Mouse (Mus musculus): ENCODE data around the gene Fabp1. TPM values are rescaled to one million over a fixed set of nuclear protein-coding genes. Genes with fewer than 3 reads are reported as not detected.

Fabp1 gene
- total and polyA plus RNA-seq, 3 experiments = not detected

DNA sequence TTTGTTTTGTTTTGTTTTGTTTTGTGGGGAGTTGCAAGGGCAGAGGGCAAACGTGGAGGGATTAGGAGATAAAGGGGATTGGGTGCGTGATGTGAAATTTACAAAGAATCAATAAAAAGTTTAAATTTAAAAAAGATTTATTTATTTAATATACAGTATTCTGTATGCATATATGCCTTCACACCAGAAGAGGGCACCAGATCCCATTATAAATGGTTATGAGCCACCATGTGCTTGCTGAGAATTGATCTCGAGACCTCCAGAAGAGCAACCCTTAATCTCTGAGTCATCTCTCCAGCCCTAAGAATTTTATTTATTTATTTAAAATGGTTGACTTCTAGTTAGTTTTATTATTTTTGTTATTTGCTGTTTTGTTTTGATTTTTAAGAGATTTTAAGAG, 43.6 kb downstream of the Fabp1 start:
- Histone ChIP-seq H3K9me3 (replicated peaks; ENCODE audit: insufficient read depth, low read length) (no peaks in the 10 kb centered on the region), H3K27me3 (ENCODE audit: control insufficient read depth in 1 of 2, insufficient read depth in 2 of 2, low read length in 2 of 2) (peaks cover 0 to 3% of the 10 kb centered on the region in 2 experiments; a peak in 1 of 4 replicates), H3K4me3 (ENCODE audit: control insufficient read depth in 1 of 2, insufficient read depth in 1 of 2, low read depth in 2 of 2, low read length in 2 of 2) (no peak overlapping the region), H3K79me2 (ENCODE audit: control insufficient read depth, insufficient read depth, low read length, poor library complexity) (no peaks in the 10 kb centered on the region), H3K4me1 (ENCODE audit: control insufficient read depth in 1 of 2, insufficient read depth in 2 of 2, low read length in 2 of 2) (no peaks in the 10 kb centered on the region), H3K36me3 (ENCODE audit: control insufficient read depth in 1 of 2, insufficient read depth in 2 of 2, low read length in 2 of 2) (no peaks in the 10 kb centered on the region), H3K9ac (ENCODE audit: control insufficient read depth, low read depth, low read length, poor library complexity, severe bottlenecking) (no peak overlapping the region), H3K27ac (ENCODE audit: control insufficient read depth, low read depth, low read length) (no peak overlapping the region)
- TF ChIP-seq CHD1 (IDR thresholded peaks at IDR 0.05; ENCODE audit: low read depth, low read length) (no peak), MAX (IDR thresholded peaks at IDR 0.05; ENCODE audit: low read length) (no peak), TAL1 (IDR thresholded peaks at IDR 0.05; ENCODE audit: low read length) (no peak), SMC3 (IDR thresholded peaks at IDR 0.05; ENCODE audit: low read depth, low read length) (peak; percentile 53), MXI1 (IDR thresholded peaks at IDR 0.05; ENCODE audit: low read depth, low read length) (no peak), ELF1 (IDR thresholded peaks at IDR 0.05; ENCODE audit: low read depth, low read length) (no peak), RCOR1 (IDR thresholded peaks at IDR 0.05; ENCODE audit: low read depth, low read length) (no peak; the same call in 1 of the 2 replicates), TCF12 (IDR thresholded peaks at IDR 0.05; ENCODE audit: low read depth, low read length) (no peak), POLR2AphosphoS2 (IDR thresholded peaks at IDR 0.05; ENCODE audit: low read length) (no peak), USF2 (IDR thresholded peaks at IDR 0.05; ENCODE audit: borderline replicate concordance in 1 of 2, insufficient read depth in 1 of 2, low read depth in 1 of 2, low read length in 2 of 2) (no peak), CHD2 (IDR thresholded peaks at IDR 0.05; ENCODE audit: low read length) (no peak), MEF2A (IDR thresholded peaks at IDR 0.05; ENCODE audit: extremely low read depth, insufficient replicate concordance, low read depth, low read length, poor library complexity, severe bottlenecking) (no peak), MAFK (IDR thresholded peaks at IDR 0.05; ENCODE audit: borderline replicate concordance, low read depth, low read length) (no peak), USF1 (IDR thresholded peaks at IDR 0.05; ENCODE audit: low read depth, low read length) (no peak), POLR2A (IDR thresholded peaks at IDR 0.05; ENCODE audit: control insufficient read depth in 1 of 2, insufficient read depth in 1 of 2, low read depth in 1 of 2, low read length in 2 of 2, poor library complexity in 1 of 2) (no peak), NELFE (IDR thresholded peaks at IDR 0.05; ENCODE audit: low read depth, low read length) (no peak), ZKSCAN1 (IDR thresholded peaks at IDR 0.05; ENCODE audit: low read depth, low read length) (no peak), EP300 (IDR thresholded peaks at IDR 0.05; ENCODE audit: low read depth in 1 of 2, low read length in 2 of 2) (no peak), SIN3A (IDR thresholded peaks at IDR 0.05; ENCODE audit: low read length) (no peak), ZC3H11A (IDR thresholded peaks at IDR 0.05; ENCODE audit: low read depth, low read length) (peak; percentile 77), BHLHE40 (IDR thresholded peaks at IDR 0.05; ENCODE audit: borderline replicate concordance, low read depth, low read length) (no peak), GABPA (IDR thresholded peaks at IDR 0.05; ENCODE audit: low read depth, low read length) (no peak), POLR2AphosphoS5 (IDR thresholded peaks at IDR 0.05; ENCODE audit: borderline replicate concordance, low read depth, low read length) (no peak), RAD21 (IDR thresholded peaks at IDR 0.05; ENCODE audit: low read depth, low read length) (peak; percentile 60), MYC (IDR thresholded peaks at IDR 0.05; ENCODE audit: low read depth, low read length) (peak; percentile 84; the same call in 1 of the 2 replicates), MYB (IDR thresholded peaks at IDR 0.05; ENCODE audit: low read depth, low read length) (no peak), HCFC1 (IDR thresholded peaks at IDR 0.05; ENCODE audit: low read depth, low read length) (no peak), JUND (IDR thresholded peaks at IDR 0.05; ENCODE audit: low read depth, low read length) (no peak), ZNF384 (IDR thresholded peaks at IDR 0.05; ENCODE audit: low read depth, low read length) (no peak), ETS1 (IDR thresholded peaks at IDR 0.05; ENCODE audit: low read depth, low read length) (no peak), GATA1 (IDR thresholded peaks at IDR 0.05; ENCODE audit: low read depth, low read length) (no peak), NRF1 (IDR thresholded peaks at IDR 0.05; ENCODE audit: insufficient read depth, low read depth, low read length, poor library complexity, severe bottlenecking) (no peak), KAT2A (conservative IDR thresholded peaks at IDR 0.05; ENCODE audit: low read depth, low read length) (no peak), TBP (IDR thresholded peaks at IDR 0.05; ENCODE audit: low read depth, low read length) (no peak), CTCF (IDR thresholded peaks at IDR 0.05 in 2 of 3, conservative IDR thresholded peaks at IDR 0.05 in 1 of 3; ENCODE audit: control insufficient read depth in 1 of 3, insufficient read depth in 1 of 3, low read depth in 2 of 3, low read length in 3 of 3, poor library complexity in 1 of 3, severe bottlenecking in 1 of 3) (peak in 1 of 3 experiments; percentile 42; a peak in 2 of 6 replicates), UBTF (IDR thresholded peaks at IDR 0.05; ENCODE audit: borderline replicate concordance, insufficient read depth, low read depth, low read length) (no peak), E2F4 (IDR thresholded peaks at IDR 0.05; ENCODE audit: borderline replicate concordance, low read depth, low read length) (no peak)
- peak; percentile 34 for DNase-seq (ENCODE audit: low read depth, low spot score)

Measured in MEL (cell line).